Mouse (Mus musculus) kidney, adult 9 months (tissue): ENCODE results near the gene Opn4.

Source experiments
- DNase-seq: peaks from one replicate; pipeline ENCODE4 v3.0.0; 2022

The Opn4 gene

GRCm38 (mm10) chr14:34590743-34591675 lies 8.9 kb downstream of the Opn4 start:
- DNase-seq: no peak

GRCm38 (mm10) chr14:34590017-34590570 lies 9.8 kb downstream of the Opn4 start:
- no peak for DNase-seq

- DNase-seq: no peak
Measured at GRCm38 (mm10) chr14:34589185-34589713, 10.7 kb downstream of the Opn4 start.

GRCm38 (mm10) chr14:34588498-34588897 lies 11.4 kb downstream of the Opn4 start, which contains the start of gene Ldb3:
Gene Ldb3, minus strand, starts transcription at chr14:34588682.
- DNase-seq: no peak

- DNase-seq: peak; percentile 75
Measured at GRCm38 (mm10) chr14:34588005-34588404, 11.9 kb downstream of the Opn4 start.

- no peak for DNase-seq
Measured at GRCm38 (mm10) chr14:34586871-34587270, 13.1 kb downstream of the Opn4 start.

GRCm38 (mm10) chr14:34585358-34586105 lies 14.4 kb downstream of the Opn4 start:
- peak; percentile 41 for DNase-seq

- DNase-seq: peak; percentile 84
Measured at GRCm38 (mm10) chr14:34582740-34583427, 17.1 kb downstream of the Opn4 start.

- DNase-seq: no peak
Measured at GRCm38 (mm10) chr14:34576858-34577257, 23.1 kb downstream of the Opn4 start.

GRCm38 (mm10) chr14:34574068-34574467 lies 25.9 kb downstream of the Opn4 start:
- DNase-seq: peak; percentile 44

GRCm38 (mm10) chr14:34573348-34573913 lies 26.5 kb downstream of the Opn4 start:
- no peak for DNase-seq

GRCm38 (mm10) chr14:34571610-34572387 lies 28.1 kb downstream of the Opn4 start:
- no peak for DNase-seq

- DNase-seq: no peak
Measured at GRCm38 (mm10) chr14:34570903-34571302, 29.0 kb downstream of the Opn4 start.

GRCm38 (mm10) chr14:34570294-34570693 lies 29.6 kb downstream of the Opn4 start:
- DNase-seq: peak; percentile 75

GRCm38 (mm10) chr14:34569534-34570194 lies 30.3 kb downstream of the Opn4 start:
- DNase-seq: no peak

- DNase-seq: no peak
Measured at GRCm38 (mm10) chr14:34568626-34569025, 31.3 kb downstream of the Opn4 start.

GRCm38 (mm10) chr14:34567697-34568096 lies 32.2 kb downstream of the Opn4 start:
- no peak for DNase-seq

- no peak for DNase-seq
Measured at GRCm38 (mm10) chr14:34566530-34566929, 33.4 kb downstream of the Opn4 start.

- DNase-seq: no peak
Measured at GRCm38 (mm10) chr14:34565711-34566110, 34.2 kb downstream of the Opn4 start.

GRCm38 (mm10) chr14:34564646-34565045 lies 35.3 kb downstream of the Opn4 start:
- DNase-seq: no peak

- DNase-seq: no peak
Measured at GRCm38 (mm10) chr14:34562393-34562792, 37.5 kb downstream of the Opn4 start.
